ENCODE assay signal across 9 mouse cellular contexts in genomic region chr12:54187812-54188600, GRCm38 (mm10). TPM values are rescaled to one million over a fixed set of nuclear protein-coding genes. Genes with fewer than 3 reads are reported as not detected.
DNase-seq lines count a peak whose midpoint lies in the region; ATAC-seq lines count a peak whose summit lies in the region.
"Had no signal": no experiment of that assay in that cellular context is flagged by ENCODE, and none has a peak within 500 bp of the region (broad histone marks: within the 10 kb centered on the region; RNA-seq: fewer than 3 reads in every experiment).

No protein-coding gene starts in this region.

- H3K9ac ChIP-seq in embryonic facial prominence, embryonic 15.5 days: no peak overlapping the region
- no peak overlapping the region for H3K9ac ChIP-seq in midbrain, embryonic 11.5 days (ENCODE audit: low read length)

- H3K36me3 ChIP-seq in embryonic facial prominence, embryonic 15.5 days: no peaks in the 10 kb centered on the region; the same call in 1 of the 2 replicates
- H3K36me3 ChIP-seq in midbrain, embryonic 11.5 days (ENCODE audit: control insufficient read depth, insufficient read depth, low read length): no peaks in the 10 kb centered on the region

- H3K27ac ChIP-seq in embryonic facial prominence, embryonic 15.5 days (replicated peaks): peak overlapping the region; percentile 36
- no peak overlapping the region for H3K27ac ChIP-seq in midbrain, embryonic 11.5 days (ENCODE audit: low read depth, low read length)

- DNase-seq in gastrocnemius, postnatal 14 days: peak; percentile 24
- no peak for DNase-seq in gastrocnemius, adult 8-10 months (ENCODE audit: low spot score in 2 of 2)
- DNase-seq in kidney, adult 8-10 months: peak; percentile 58 to 70
- peak; percentile 68 for DNase-seq in lung, postnatal 4 days
- no peak for DNase-seq in frontal cortex, postnatal 14 days (ENCODE audit: low spot score in 2 of 2)
- no peak for DNase-seq in left cerebral cortex, postnatal 25 days (ENCODE audit: low spot score in 2 of 2)
- no peak for DNase-seq in midbrain, embryonic 11.5 days (ENCODE audit: low spot score, missing footprints)

- WGBS in embryonic facial prominence, embryonic 15.5 days: 56% methylated on average over 17 of the region's 17 CpGs
- 88% methylated on average over 17 of the region's 17 CpGs for WGBS in midbrain, embryonic 11.5 days

- no peaks in the 10 kb centered on the region for H3K27me3 ChIP-seq in embryonic facial prominence, embryonic 15.5 days
- no peaks in the 10 kb centered on the region for H3K27me3 ChIP-seq in midbrain, embryonic 11.5 days (ENCODE audit: control insufficient read depth, insufficient read depth, low read length)

- H3K9me3 ChIP-seq in embryonic facial prominence, embryonic 15.5 days (replicated peaks): no peaks in the 10 kb centered on the region
- no peaks in the 10 kb centered on the region for H3K9me3 ChIP-seq in midbrain, embryonic 11.5 days (ENCODE audit: control insufficient read depth, low read length)

- intact Hi-C loops in gastrocnemius, postnatal 14 days (cut with DNase I; ENCODE audit: low total_unique reads): no loop called here
- intact Hi-C loops in left cerebral cortex, postnatal 25 days (cut with DNase I): no loop called here

- no peak overlapping the region for H3K4me2 ChIP-seq in embryonic facial prominence, embryonic 15.5 days (replicated peaks)
- H3K4me2 ChIP-seq in midbrain, embryonic 11.5 days: no peak overlapping the region

- peaks cover 48% of the 10 kb centered on the region for H3K4me1 ChIP-seq in embryonic facial prominence, embryonic 15.5 days
- peaks cover 18% of the 10 kb centered on the region for H3K4me1 ChIP-seq in midbrain, embryonic 11.5 days (ENCODE audit: control insufficient read depth, insufficient read depth, low read length)

- no peak for ATAC-seq in embryonic facial prominence, embryonic 15.5 days (ENCODE audit: insufficient number of reproducible peaks, low FRiP score, low TSS enrichment, low read depth)
- ATAC-seq in midbrain, embryonic 11.5 days (ENCODE audit: low FRiP score): no peak

- H3K4me3 ChIP-seq in embryonic facial prominence, embryonic 15.5 days (replicated peaks): no peak overlapping the region
- H3K4me3 ChIP-seq in midbrain, embryonic 11.5 days (ENCODE audit: low read depth, low read length): no peak overlapping the region
- H3K4me3 ChIP-seq: erythroblast, embryonic 14.5 days had no signal

RNA-seq across cellular contexts. Expression of gene Egln3, which starts 15.7 kb away (rescaled TPM):
- 10 to 100 TPM; 14.0 to 14.1 TPM for total RNA-seq in gastrocnemius, postnatal 14 days (2021)
- 10 to 100 TPM; 15.9 to 42.8 (median 35.9) TPM for total RNA-seq in gastrocnemius, adult 8-10 months (2022)
- 20.5 and 20.6 TPM in 2 replicates for polyA plus RNA-seq in embryonic facial prominence, embryonic 15.5 days (2015; fragmentation: Nextera tagmentation; extraction: Ambion mirVana)
- total RNA-seq in left cerebral cortex, postnatal 25 days (2021): 10 to 100 TPM; 10.8 to 12.6 TPM
- 3.7 and 3.8 TPM in 2 replicates for polyA plus RNA-seq in midbrain, embryonic 11.5 days (2014; fragmentation: Nextera tagmentation; extraction: Ambion mirVana)
- polyA plus RNA-seq: erythroblast, embryonic 14.5 days had no signal

Comparison
In these comparisons a context has a peak if more than half of its experiments do, and no peak if none do; other contexts are left out.
1. DNase-seq: peak in gastrocnemius, postnatal 14 days (single experiment), kidney, adult 8-10 months (2 of 2) and lung, postnatal 4 days (2 of 2); none in gastrocnemius, adult 8-10 months (0 of 2), frontal cortex, postnatal 14 days (0 of 2), left cerebral cortex, postnatal 25 days (0 of 2) and midbrain, embryonic 11.5 days (single experiment).